Mouse (Mus musculus): Measurements from ENCODE around the gene Ttc22.

Gene Ttc22

DNA sequence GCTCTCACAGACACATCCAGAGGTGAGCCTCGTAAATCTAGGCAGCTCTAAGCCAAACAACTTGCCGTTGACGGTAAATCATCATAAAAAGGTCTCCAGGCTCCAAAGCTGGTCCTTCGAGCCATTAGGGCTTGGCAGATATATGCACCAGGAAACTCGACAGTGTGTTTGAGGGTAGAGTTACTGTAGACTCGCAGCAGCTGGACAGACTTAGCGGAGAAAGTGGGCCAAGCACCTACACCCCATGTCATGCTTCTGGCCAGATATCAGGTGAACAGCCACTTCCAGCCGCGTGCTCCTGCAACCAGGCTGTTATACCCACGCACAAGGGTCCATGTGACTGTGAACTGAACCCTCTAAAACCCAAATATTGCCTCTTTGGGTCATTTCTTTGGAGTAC lies 33.4 kb downstream of the Ttc22 start:
- no peak for DNase-seq (ENCODE audit: low spot score in 2 of 2)

DNA sequence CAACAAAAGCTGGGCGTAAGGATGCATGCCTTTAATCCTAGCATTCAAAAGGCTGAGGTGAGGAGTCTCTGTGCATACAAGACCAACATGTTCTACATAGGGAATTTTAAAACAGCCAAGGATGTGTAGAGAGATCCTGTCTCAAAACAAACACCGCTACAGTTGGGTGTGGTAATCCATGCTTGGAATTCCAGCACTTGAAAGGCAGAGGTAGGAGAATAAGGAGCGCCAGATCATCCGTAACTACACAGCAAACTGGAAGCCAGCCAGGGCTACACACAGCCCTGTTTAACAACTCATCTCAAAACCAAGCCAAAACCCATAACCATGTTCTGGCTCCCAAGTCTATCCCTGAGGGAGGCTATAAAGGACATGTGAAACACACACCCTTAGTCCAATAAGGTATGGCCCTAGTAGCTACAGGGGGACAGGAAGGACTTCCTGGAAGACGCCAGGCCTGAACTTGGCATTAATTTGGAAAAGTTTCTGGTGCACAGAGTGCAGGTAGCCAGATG lies 41.8 kb downstream of the Ttc22 start:
- no peak for DNase-seq (ENCODE audit: low spot score in 2 of 2)

DNA sequence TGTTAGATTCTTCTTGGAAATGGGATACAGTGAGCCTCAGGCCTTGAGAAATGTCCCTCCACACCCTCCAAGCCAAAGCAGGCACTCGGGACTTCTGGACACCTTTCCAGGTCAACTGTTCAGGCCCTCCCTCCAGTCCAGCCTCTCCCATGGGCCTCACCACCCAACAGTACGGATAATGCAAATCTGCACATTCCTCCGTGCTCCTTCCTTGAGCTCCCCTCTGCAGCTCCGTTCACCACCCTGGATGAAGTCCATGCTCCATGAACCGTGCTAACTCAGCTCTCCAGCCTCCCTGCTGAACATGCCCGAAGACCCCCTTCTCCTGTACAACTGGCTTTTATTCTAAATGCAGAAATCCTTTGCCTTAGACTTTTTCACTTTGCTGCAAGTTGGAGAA lies 42.5 kb downstream of the Ttc22 start:
- no peak for DNase-seq (ENCODE audit: low spot score in 2 of 2)

DNA sequence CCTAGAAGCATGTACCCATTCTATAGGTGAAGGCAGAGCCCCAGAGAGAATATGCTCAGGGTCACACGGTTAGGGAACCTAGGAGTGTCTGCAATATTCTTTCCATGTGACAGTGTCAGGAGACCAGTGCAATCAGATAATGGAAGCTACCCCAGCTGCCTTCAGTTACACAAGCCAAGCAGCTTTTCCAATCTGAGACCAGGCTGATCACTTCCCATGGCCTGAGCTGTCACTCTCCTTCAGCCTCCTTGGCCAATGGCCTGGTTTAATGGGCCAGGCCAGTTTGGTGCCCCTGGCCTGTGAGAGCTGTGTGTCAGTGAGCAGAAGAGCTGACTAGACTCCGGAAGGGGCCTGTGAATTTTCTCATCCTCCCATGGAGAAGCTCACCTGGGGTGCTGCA lies 43.0 kb downstream of the Ttc22 start:
- no peak for DNase-seq (ENCODE audit: low spot score in 2 of 2)

DNA sequence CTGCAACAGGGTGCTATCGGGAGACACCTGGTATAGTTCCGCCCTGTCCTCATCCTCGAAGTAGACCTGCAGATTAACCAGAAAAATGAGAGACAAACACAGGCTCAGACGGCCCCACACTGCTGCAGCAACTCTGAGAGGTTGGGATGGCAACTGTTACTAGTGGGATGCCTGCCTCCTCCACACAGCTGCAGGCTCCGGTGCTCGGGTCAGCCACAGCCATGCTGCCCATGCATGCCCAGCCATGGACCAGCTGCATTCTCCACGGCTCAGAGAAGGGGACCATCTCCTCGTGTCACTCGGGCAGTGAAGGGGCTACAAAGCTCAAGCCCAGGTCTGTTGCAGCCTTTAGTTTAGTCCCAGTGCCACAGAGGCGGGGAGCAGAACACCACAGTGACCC lies 43.4 kb downstream of the Ttc22 start:
- no peak for DNase-seq (ENCODE audit: low spot score in 2 of 2)

DNA sequence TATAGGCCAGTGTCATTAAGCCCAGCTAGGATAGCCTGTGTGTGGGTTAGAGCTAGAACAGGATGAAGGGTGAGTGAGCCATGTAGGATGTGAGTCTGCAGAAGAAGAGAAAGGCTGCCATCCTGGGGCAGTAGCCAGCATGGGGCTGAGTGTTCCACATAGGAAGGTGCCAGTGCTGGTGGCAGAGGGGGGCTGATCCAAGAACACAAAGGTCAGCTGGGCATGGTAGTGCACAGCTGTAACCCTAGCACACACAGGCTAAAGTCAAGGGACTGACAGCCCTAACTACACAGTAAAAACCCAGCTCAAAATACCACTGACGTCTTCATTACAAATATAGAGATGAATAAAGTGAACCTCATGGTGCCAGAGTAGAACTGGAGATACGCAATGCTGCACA lies 44.3 kb downstream of the Ttc22 start:
- no peak for DNase-seq (ENCODE audit: low spot score in 2 of 2)

DNA sequence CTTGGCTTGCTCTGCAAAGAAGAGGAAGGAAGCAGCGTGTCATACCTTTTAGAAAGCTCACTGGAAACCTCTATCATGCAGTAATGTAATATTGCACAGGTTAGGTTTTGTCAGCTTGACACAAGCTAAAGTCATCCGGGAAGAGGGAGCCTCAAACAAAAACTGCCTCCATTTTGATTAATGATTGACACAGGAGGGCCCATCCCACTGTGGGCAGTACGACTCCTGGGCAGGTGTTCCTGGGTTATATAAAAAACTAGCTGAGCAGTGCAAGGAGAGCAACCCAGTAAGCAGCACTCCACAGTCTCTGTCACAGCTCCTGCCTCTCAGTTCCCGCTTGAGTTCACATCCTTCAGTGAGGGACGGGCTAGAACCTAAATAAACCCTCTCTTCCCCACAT lies 54.5 kb downstream of the Ttc22 start:
- no peak for DNase-seq (ENCODE audit: low spot score in 2 of 2)

DNA sequence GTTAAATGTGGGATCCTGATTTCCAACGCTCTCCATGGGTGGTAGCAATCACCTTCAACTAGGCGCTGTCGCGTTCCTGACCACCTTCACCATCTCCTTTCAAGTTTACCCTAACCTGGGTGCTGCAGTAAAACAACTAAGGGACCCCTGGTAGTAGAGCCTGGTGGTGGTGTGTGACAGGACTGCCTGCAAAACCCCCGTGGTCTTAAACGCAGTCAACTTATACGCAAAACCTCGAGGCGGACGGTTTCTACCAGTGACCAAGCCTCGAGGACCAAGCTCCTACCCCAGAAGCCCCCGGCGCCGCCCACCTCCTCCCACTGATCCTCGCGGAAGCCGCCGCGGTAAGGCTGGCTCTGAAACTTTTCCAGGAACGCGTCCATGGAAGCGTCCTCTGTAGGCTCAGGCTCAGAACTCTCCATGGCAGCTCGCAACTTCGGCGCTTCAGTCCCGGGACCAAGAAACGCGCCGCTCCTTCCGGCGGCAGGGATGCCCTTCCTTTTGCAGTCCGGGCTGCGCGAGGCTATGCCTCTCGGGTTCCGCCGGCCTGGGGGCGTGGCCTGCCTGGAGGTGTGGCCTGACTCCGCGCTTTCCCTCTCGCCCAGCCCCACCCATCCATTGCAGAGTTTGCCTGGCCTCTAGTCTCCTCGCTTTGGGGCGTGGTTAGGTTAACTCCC lies 56.3 kb downstream of the Ttc22 start, which contains the start of gene Ttc4:
Gene Ttc4 (minus strand): TSS at position 503 of the 677 bp plus-strand sequence.
- DNase-seq (ENCODE audit: low spot score in 2 of 2): peak; percentile 89 to 93

DNA sequence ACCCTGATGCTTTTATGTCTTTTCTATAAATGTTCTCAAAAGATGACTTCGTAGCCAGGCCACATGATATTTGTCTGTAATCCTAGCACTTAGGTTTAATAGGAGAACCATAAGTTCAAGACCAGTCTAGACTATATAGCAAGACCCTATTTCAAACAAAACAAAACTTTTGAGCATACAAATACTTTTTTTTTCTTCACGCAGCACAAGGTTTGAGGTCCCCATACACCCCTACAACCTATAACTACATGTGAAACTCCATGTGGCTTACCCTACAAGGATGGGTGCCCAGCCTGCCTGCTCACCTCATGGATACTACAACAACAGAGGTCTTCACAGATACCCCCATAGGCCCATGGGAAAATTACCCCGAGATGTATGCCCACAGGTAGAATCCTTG lies 56.9 kb downstream of the Ttc22 start:
- no peak for DNase-seq (ENCODE audit: low spot score in 2 of 2)

DNA sequence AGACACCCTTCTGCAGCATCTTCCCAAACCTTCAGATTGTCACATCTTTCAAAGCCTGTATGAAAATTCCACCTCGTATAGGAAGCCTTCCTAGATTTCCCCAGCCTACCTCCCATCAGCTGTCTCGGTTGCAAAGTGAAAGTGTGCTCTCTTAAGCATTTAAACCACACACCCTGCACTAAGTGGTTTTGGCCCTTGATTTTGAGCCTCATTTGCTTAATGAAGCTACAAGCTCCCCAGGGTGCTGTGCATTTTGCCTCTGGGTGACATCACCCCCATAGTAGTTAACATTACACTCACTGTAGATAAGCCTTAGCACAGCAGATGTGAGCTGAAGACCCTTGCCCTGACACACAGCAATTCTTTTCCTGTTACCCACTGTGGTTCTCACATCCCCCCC lies 58.7 kb downstream of the Ttc22 start:
- DNase-seq (ENCODE audit: low spot score in 2 of 2): no peak

DNA sequence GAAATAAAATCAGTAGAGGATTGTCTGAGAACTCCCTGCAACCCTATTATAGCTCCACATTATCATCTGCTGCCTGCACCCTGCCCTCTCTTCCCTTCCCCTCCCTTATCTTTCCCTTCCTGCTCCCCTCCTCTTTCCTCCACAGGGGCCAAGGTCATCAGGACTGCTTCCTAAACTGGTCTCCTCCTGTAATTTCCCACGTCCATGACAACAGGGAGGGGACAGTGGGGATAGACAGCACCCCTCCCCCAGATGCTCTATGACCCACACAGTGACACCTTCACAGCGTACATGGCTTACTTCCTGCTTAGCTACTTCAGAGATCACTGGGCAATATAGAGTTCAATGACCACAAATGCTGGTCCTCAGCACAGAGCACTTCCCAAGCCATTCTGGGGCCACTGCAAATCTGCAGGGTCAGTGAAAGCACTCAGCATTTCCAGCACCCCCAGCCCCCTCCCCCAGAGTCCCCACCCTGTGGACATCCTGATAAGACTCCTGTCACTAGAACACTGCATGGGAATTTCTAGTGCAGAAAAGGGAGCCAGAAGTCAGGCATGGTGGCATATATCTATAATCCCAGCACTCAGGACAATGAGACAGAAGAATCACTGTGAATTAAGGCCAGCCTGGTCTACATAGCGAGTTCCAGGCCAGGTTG lies 66.5 kb downstream of the Ttc22 start:
- DNase-seq (ENCODE audit: low spot score in 2 of 2): no peak
